Mouse (Mus musculus) heart, embryonic 15.5 days (tissue): ENCODE results near the gene Fgfbp1. TPM values are rescaled to one million over a fixed set of nuclear protein-coding genes. Genes with fewer than 3 reads are reported as not detected.

Experiments used
- ATAC-seq: fragments of 200-750 bp; cut with Nextera tagmentation; replicated peaks from 2 replicates; pipeline ENCODE4 v1.8.0; 2017; ENCODE audit warnings: low read depth, moderate TSS enrichment; ENCODE audit not compliant: insufficient number of reproducible peaks, insufficient read depth, low FRiP score
- H3K27ac ChIP-seq: fragments of 300-500 bp; sonication (generic); 2 replicates; pipeline ENCODE4 v1.5.1; 2015; ENCODE audit warnings: mild to moderate bottlenecking, inconsistent platforms
- H3K27me3 ChIP-seq: fragments of 300-500 bp; sonication (generic); 2 replicates; pipeline ENCODE4 v1.6.1; 2015; ENCODE audit warnings: inconsistent platforms
- H3K36me3 ChIP-seq: fragments of 300-500 bp; sonication (generic); 2 replicates; pipeline ENCODE4 v1.6.1; 2015; ENCODE audit warnings: mild to moderate bottlenecking, inconsistent platforms
- H3K4me1 ChIP-seq: fragments of 300-500 bp; sonication (generic); replicated peaks from 2 replicates; pipeline ENCODE4 v1.6.1; 2015; ENCODE audit warnings: inconsistent platforms
- H3K4me2 ChIP-seq: fragments of 300-500 bp; sonication (generic); 2 replicates; pipeline ENCODE4 v1.6.1; 2015; ENCODE audit warnings: inconsistent platforms, mild to moderate bottlenecking, moderate library complexity
- H3K4me3 ChIP-seq: fragments of 300-500 bp; sonication (generic); 2 replicates; pipeline ENCODE4 v1.5.1; 2015; ENCODE audit warnings: mild to moderate bottlenecking, inconsistent platforms
- H3K9ac ChIP-seq: fragments of 300-500 bp; sonication (generic); 2 replicates; pipeline ENCODE4 v1.6.1; 2015; ENCODE audit warnings: mild to moderate bottlenecking, inconsistent platforms
- H3K9me3 ChIP-seq: fragments of 300-500 bp; sonication (generic); replicated peaks from 2 replicates; pipeline ENCODE4 v1.6.1; 2016; ENCODE audit warnings: inconsistent platforms
- WGBS: fragments of 180-500 bp; shearing (Covaris S2); methylation state at CpG from one replicate; pipeline ENCODE4 v1.1.7; 2015; ENCODE audit warnings: mixed read lengths; 5-methylcytosine and 5-hydroxymethylcytosine counted together
- polyA plus RNA-seq: library from polyadenylated mRNA; unstranded; fragments of >200 nt; fragmentation: Nextera tagmentation; extraction: Ambion mirVana; gene quantifications from 2 replicates; pipeline ENCODE4 v1.2.1, GENCODE M21; 2015

Gene Fgfbp1
- polyA plus RNA-seq, result 1.8 and 5.8 TPM in 2 replicates

GRCm38 (mm10) chr5:43981620-43982019, at the start of gene Fgfbp1:
Gene Fgfbp1 (minus strand): TSS chr5:43981779.
- Histone ChIP-seq H3K4me2 (no peak within 1 kb of the TSS), H3K9me3 (no peaks in the 10 kb centered on the region), H3K36me3 (no peaks in the 10 kb centered on the region), H3K4me3 (no peak within 1 kb of the TSS), H3K4me1 (no peaks in the 10 kb centered on the region), H3K27ac (no peak within 1 kb of the TSS), H3K27me3 (no peaks in the 10 kb centered on the region), H3K9ac (no peak within 1 kb of the TSS)
- no peak for ATAC-seq
- 50% methylated on average over 4 of the region's 4 CpGs for WGBS

DNA sequence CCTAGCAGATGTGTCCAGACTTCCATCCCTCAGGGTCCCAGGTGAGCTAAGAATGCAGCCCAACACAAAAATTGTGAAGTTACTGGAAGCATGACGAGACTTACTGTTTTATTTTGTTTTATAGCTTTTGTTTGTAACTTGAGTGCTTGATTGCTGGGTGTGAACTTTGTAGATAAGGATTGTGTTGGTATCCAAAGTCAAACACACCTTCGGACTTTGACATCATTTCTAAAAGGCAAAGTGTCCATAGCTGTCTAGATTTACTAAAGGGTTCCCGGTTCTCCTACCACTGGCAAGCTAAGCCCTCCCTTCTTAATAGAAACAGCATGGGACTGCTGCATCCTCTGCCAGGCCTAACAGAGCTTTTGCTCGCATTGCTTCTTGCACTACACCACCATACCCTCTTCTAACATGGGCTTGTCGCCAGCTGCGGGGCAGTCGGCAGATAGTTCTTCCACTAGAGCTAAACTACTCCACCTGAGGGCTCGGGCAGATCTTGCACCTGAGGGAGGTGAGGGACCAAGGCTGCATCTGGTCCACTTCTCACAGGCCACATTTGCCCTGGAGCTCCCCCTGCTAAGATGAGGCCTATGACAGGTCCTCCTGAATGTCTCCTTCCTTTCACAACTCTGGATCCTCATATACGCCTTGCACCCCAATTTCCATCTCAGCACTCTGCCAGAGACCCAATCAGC, 16.9 kb upstream of the Fgfbp1 start:
- Histone ChIP-seq H3K27me3 (no peaks in the 10 kb centered on the region), H3K9me3 (no peaks in the 10 kb centered on the region), H3K4me3 (no peak overlapping the region), H3K36me3 (no peaks in the 10 kb centered on the region), H3K27ac (no peak overlapping the region), H3K9ac (no peak overlapping the region), H3K4me2 (no peak overlapping the region), H3K4me1 (no peaks in the 10 kb centered on the region)
- no peak for ATAC-seq
- WGBS, result 89% methylated on average over 9 of the region's 9 CpGs

GRCm38 (mm10) chr5:43997626-43998025, 16.0 kb upstream of the Fgfbp1 start:
- no peaks in the 10 kb centered on the region for H3K4me1 ChIP-seq
- H3K27me3 ChIP-seq, result no peaks in the 10 kb centered on the region
- no peaks in the 10 kb centered on the region for H3K36me3 ChIP-seq
- H3K27ac ChIP-seq, result no peak overlapping the region
- no peaks in the 10 kb centered on the region for H3K9me3 ChIP-seq
- no peak for ATAC-seq
- no peak overlapping the region for H3K9ac ChIP-seq
- H3K4me2 ChIP-seq, result no peak overlapping the region
- H3K4me3 ChIP-seq, result no peak overlapping the region
- 88% methylated on average over 8 of the region's 8 CpGs for WGBS

DNA sequence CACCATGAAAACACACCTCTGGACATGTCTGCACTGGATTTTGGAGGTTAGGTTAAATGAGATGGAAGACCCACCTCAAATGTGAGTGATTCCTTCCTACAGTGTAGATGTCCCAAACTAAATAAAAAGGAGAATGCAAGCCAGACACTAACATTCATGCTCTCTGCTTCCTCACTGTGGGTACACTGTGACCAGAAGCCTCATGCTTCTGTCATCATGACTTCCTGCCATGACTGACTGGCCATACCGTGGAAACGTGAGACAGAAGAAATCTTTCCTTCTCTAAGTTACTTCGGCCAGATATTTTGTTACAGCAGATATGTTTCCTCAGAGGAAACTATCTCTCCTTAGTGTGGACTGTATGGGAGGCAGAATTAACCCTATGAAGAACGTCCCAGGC, 14.6 kb upstream of the Fgfbp1 start:
- no peak overlapping the region for H3K4me2 ChIP-seq
- H3K9ac ChIP-seq, result no peak overlapping the region
- 56% methylated on average over 4 of the region's 4 CpGs for WGBS
- H3K27ac ChIP-seq, result no peak overlapping the region
- H3K4me3 ChIP-seq, result no peak overlapping the region
- no peaks in the 10 kb centered on the region for H3K27me3 ChIP-seq
- ATAC-seq, result no peak
- H3K9me3 ChIP-seq, result no peaks in the 10 kb centered on the region
- H3K4me1 ChIP-seq, result no peaks in the 10 kb centered on the region
- H3K36me3 ChIP-seq, result no peaks in the 10 kb centered on the region

GRCm38 (mm10) chr5:43994981-43995380, 13.4 kb upstream of the Fgfbp1 start:
- Histone ChIP-seq H3K4me3 (no peak overlapping the region), H3K9ac (no peak overlapping the region), H3K27me3 (no peaks in the 10 kb centered on the region), H3K4me1 (no peaks in the 10 kb centered on the region), H3K4me2 (no peak overlapping the region), H3K9me3 (no peaks in the 10 kb centered on the region), H3K27ac (no peak overlapping the region), H3K36me3 (no peaks in the 10 kb centered on the region)
- no peak for ATAC-seq
- WGBS, result 83% methylated on average over 2 of the region's 2 CpGs

GRCm38 (mm10) chr5:43990316-43990715, 8.7 kb upstream of the Fgfbp1 start:
- Histone ChIP-seq H3K4me1 (no peaks in the 10 kb centered on the region), H3K36me3 (no peaks in the 10 kb centered on the region), H3K27ac (no peak overlapping the region), H3K9me3 (no peaks in the 10 kb centered on the region), H3K4me2 (no peak overlapping the region), H3K4me3 (no peak overlapping the region), H3K9ac (no peak overlapping the region), H3K27me3 (no peaks in the 10 kb centered on the region)
- no peak for ATAC-seq
- WGBS, result 47% methylated on average over 6 of the region's 6 CpGs

DNA sequence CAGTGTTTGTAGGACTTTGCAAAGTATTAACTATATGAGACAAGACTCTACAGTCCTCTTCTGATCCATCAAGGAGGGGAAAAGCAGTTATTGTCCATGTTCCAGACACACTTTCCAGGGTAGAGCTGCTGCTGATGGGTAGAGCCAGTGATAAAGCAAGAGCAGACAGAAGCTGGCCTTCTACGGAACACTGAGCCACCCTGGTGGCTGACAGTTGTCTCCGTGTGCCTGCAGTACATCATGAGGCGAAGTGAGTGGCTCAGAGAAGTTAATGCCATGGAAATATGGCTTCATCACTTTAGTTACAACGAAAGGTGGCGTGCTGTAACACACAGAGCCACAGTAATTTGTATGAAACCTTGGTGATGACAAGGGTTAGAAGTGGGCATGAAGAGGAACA, 7.4 kb upstream of the Fgfbp1 start:
- H3K9me3 ChIP-seq, result no peaks in the 10 kb centered on the region
- no peaks in the 10 kb centered on the region for H3K27me3 ChIP-seq
- 48% methylated on average over 5 of the region's 5 CpGs for WGBS
- H3K4me2 ChIP-seq, result no peak overlapping the region
- H3K4me3 ChIP-seq, result no peak overlapping the region
- H3K36me3 ChIP-seq, result no peaks in the 10 kb centered on the region
- H3K27ac ChIP-seq, result no peak overlapping the region
- ATAC-seq, result no peak
- no peaks in the 10 kb centered on the region for H3K4me1 ChIP-seq
- H3K9ac ChIP-seq, result no peak overlapping the region

DNA sequence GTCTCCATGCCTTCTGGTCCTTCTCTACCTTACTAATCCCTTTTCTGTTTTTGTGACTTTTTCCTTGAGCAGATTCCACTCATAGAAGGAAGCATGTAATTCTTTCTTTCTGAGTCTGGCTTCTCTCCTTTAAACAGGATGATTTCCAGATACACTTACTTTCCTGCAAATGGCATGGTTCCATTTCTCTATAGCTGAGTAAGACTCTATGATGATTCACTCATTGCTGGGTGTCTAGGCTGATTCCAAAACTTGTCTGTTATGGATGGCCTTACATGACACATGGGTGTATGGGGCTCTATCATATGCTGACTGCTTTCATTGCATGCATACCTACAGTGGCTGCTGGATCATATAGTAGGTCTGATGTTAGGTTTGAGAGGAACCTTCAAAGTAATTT, 4.6 kb upstream of the Fgfbp1 start:
- no peak for ATAC-seq
- H3K9me3 ChIP-seq, result no peaks in the 10 kb centered on the region
- H3K4me3 ChIP-seq, result no peak overlapping the region
- H3K27me3 ChIP-seq, result no peaks in the 10 kb centered on the region
- H3K9ac ChIP-seq, result no peak overlapping the region
- no peaks in the 10 kb centered on the region for H3K36me3 ChIP-seq
- no peak overlapping the region for H3K27ac ChIP-seq
- no peaks in the 10 kb centered on the region for H3K4me1 ChIP-seq
- H3K4me2 ChIP-seq, result no peak overlapping the region

GRCm38 (mm10) chr5:43982896-43983295, 1.3 kb upstream of the Fgfbp1 start:
- no peak for ATAC-seq
- H3K4me3 ChIP-seq, result no peak overlapping the region

GRCm38 (mm10) chr5:43980397-43980796, 1.2 kb downstream of the Fgfbp1 start:
- ATAC-seq, result no peak
- 55% methylated on average over 2 of the region's 2 CpGs for WGBS

More at GRCm38 (mm10) chr5:43982896-43983295, 1.3 kb upstream of the Fgfbp1 start:
- Histone ChIP-seq H3K27me3 (no peaks in the 10 kb centered on the region), H3K36me3 (no peaks in the 10 kb centered on the region), H3K4me2 (no peak overlapping the region), H3K4me1 (no peaks in the 10 kb centered on the region), H3K9ac (no peak overlapping the region), H3K27ac (no peak overlapping the region), H3K9me3 (no peaks in the 10 kb centered on the region)
- WGBS, result 67% methylated on average over 1 of the region's 1 CpGs

DNA sequence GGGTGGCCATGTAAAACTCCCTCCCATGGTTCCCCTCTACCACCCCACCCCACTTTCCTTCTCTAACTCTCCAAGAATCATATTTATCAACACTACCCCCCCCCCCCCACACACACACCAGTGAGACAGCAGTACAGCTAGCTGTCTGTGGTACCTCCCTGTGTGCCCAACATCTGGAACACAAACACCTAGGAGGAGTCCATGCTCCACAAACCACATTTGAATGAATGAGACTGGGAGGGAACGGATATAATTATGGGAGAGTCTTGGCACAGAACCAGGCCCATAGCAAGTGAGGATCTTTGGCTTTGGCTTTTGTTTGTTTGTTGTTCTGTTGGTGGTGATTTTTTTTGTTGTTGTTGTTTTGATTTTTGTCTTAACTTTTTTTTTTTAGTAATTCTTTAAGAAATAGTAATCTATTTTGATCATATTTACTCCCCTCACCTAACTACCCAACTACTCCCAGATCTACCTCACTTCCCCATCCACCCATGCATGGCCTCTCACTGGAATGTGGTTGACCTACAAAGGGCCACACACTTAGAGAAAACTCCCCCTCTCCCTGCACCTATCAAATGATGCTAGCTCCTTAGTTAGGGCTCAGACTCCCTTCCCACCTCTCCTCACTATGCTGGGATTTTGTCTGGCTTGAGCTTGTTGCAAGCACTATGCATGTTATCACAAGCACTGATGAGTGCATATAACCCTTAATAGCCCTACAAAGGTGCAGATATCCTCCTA, 4.6 kb downstream of the Fgfbp1 start:
- WGBS, result 65% methylated on average over 1 of the region's 1 CpGs
- H3K36me3 ChIP-seq, result no peaks in the 10 kb centered on the region
- H3K9me3 ChIP-seq, result no peaks in the 10 kb centered on the region
- no peak overlapping the region for H3K27ac ChIP-seq
- H3K27me3 ChIP-seq, result no peaks in the 10 kb centered on the region
- H3K4me1 ChIP-seq, result no peaks in the 10 kb centered on the region
- no peak overlapping the region for H3K9ac ChIP-seq
- no peak overlapping the region for H3K4me2 ChIP-seq
- no peak for ATAC-seq
- H3K4me3 ChIP-seq, result no peak overlapping the region

More at GRCm38 (mm10) chr5:43980397-43980796, 1.2 kb downstream of the Fgfbp1 start:
- no peak overlapping the region for H3K27ac ChIP-seq
- H3K9me3 ChIP-seq, result no peaks in the 10 kb centered on the region
- H3K4me2 ChIP-seq, result no peak overlapping the region
- H3K4me3 ChIP-seq, result no peak overlapping the region
- no peaks in the 10 kb centered on the region for H3K36me3 ChIP-seq
- H3K4me1 ChIP-seq, result no peaks in the 10 kb centered on the region
- H3K27me3 ChIP-seq, result no peaks in the 10 kb centered on the region
- no peak overlapping the region for H3K9ac ChIP-seq

DNA sequence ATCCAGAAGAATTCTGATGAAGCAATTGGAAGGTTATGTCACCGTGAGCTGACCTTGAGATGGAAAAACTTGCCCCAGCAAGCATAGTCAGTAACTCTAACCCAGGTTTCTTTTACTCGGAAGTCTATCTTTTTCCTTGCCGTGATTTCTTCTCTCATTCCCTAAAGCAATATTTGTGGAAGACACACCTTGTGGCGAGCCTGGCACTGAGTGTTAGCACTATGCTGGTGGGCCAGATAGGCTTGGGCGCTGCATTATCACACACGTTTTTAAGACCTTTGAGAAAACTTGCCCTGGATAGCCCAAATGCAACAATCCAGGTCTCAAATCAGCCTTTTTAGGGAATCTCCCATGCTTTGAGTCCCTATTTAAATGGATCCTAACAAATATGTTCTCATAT, 7.4 kb downstream of the Fgfbp1 start:
- H3K27me3 ChIP-seq, result no peaks in the 10 kb centered on the region
- WGBS, result 78% methylated on average over 6 of the region's 6 CpGs

More for the DNA sequence above, 7.4 kb downstream of the Fgfbp1 start:
- Histone ChIP-seq H3K9ac (no peak overlapping the region), H3K4me3 (no peak overlapping the region), H3K4me2 (no peak overlapping the region), H3K27ac (no peak overlapping the region), H3K4me1 (no peaks in the 10 kb centered on the region), H3K9me3 (no peaks in the 10 kb centered on the region), H3K36me3 (no peaks in the 10 kb centered on the region)
- no peak for ATAC-seq
